Mouse (Mus musculus) stomach, postnatal 0 days (tissue): ENCODE measurements around the gene Cdk11b.

Source experiments
- CTCF ChIP-seq: IDR thresholded peaks from 2 replicates; pipeline ENCODE4 v1.5.1; 2016; ENCODE audit warnings: antibody characterized with exemption, low read depth, mild to moderate bottlenecking, moderate library complexity
- EP300 ChIP-seq: optimal IDR thresholded peaks from 2 replicates; pipeline ENCODE3; 2016; ENCODE audit warnings: antibody characterized with exemption

- TF ChIP-seq CTCF, result no peak
- no peak for TF ChIP-seq EP300
Measured at GRCm38 (mm10) chr4:155589356-155589755, 35.3 kb upstream of the Cdk11b start.
